ENCODE assay signal across 23 mouse cellular contexts in genomic region chr8:24214315-24214714, GRCm38 (mm10).
DNase-seq lines count a peak whose midpoint lies in the region; ATAC-seq and TF ChIP-seq lines count a peak whose summit lies in the region.
"Had no signal": no experiment of that assay in that cellular context is flagged by ENCODE, and none has a peak within 500 bp of the region (broad histone marks: within the 10 kb centered on the region; RNA-seq: fewer than 3 reads in every experiment).

No protein-coding gene starts in this region.

- H3K27me3 ChIP-seq in midbrain, embryonic 11.5 days (ENCODE audit: control insufficient read depth, insufficient read depth, low read length), result no peaks in the 10 kb centered on the region
- H3K27me3 ChIP-seq: embryonic facial prominence, embryonic 15.5 days; hindbrain, embryonic 15.5 days; intestine, embryonic 15.5 days; neural tube, embryonic 15.5 days had no signal

- DNase-seq in heart, adult 11 months, result peak; percentile 45
- no peak for DNase-seq in heart, postnatal 4 days
- DNase-seq in left cerebral cortex, adult 2 months (ENCODE audit: extremely low spot score in 1 of 2, low spot score in 2 of 2), result peak in 1 of 2 experiments; percentile 49
- DNase-seq in left cerebral cortex, adult 11 months (ENCODE audit: low spot score), result no peak
- DNase-seq in layer of hippocampus, adult 9-11 months, result peak; percentile 64
- peak; percentile 29 to 34 for DNase-seq in right cerebral cortex, postnatal 36 days (ENCODE audit: low spot score in 2 of 2)
- no peak for DNase-seq in midbrain, embryonic 11.5 days (ENCODE audit: low spot score, missing footprints)
- DNase-seq: adrenal gland, postnatal 25 days; cerebellum, adult 9-10 months; gastrocnemius, adult 2 months; kidney, adult 9 months; kidney, postnatal 14 days; thymus, postnatal 25 days had no signal

- no peaks in the 10 kb centered on the region for H3K9me3 ChIP-seq in midbrain, embryonic 11.5 days (ENCODE audit: control insufficient read depth, low read length)
- H3K9me3 ChIP-seq: embryonic facial prominence, embryonic 15.5 days; heart, embryonic 10.5 days; hindbrain, embryonic 15.5 days; intestine, embryonic 15.5 days; midbrain, embryonic 10.5 days; neural tube, embryonic 15.5 days had no signal

- 81% methylated on average over 4 of the region's 4 CpGs for WGBS in midbrain, embryonic 11.5 days

- H3K4me1 ChIP-seq in midbrain, embryonic 11.5 days (ENCODE audit: control insufficient read depth, insufficient read depth, low read length), result no peaks in the 10 kb centered on the region
- H3K4me1 ChIP-seq: embryonic facial prominence, embryonic 15.5 days; hindbrain, embryonic 15.5 days; intestine, embryonic 15.5 days; midbrain, embryonic 10.5 days had no signal

- H3K4me3 ChIP-seq in left cerebral cortex, adult 2 months, result no peak overlapping the region
- no peak overlapping the region for H3K4me3 ChIP-seq in midbrain, embryonic 11.5 days (ENCODE audit: low read depth, low read length)
- H3K4me3 ChIP-seq: embryonic facial prominence, embryonic 15.5 days; gastrocnemius, adult 2 months; heart, embryonic 10.5 days; hindbrain, embryonic 15.5 days; intestine, embryonic 15.5 days; midbrain, embryonic 10.5 days; neural tube, embryonic 15.5 days had no signal

- H3K36me3 ChIP-seq in midbrain, embryonic 11.5 days (ENCODE audit: control insufficient read depth, insufficient read depth, low read length), result no peaks in the 10 kb centered on the region
- H3K36me3 ChIP-seq: embryonic facial prominence, embryonic 15.5 days; heart, embryonic 10.5 days; hindbrain, embryonic 15.5 days; intestine, embryonic 15.5 days; midbrain, embryonic 10.5 days; neural tube, embryonic 15.5 days had no signal

- TF ChIP-seq CTCF in left cerebral cortex, adult 2 months (IDR thresholded peaks at IDR 0.05), result no peak

- no peak overlapping the region for H3K4me2 ChIP-seq in midbrain, embryonic 11.5 days
- H3K4me2 ChIP-seq: embryonic facial prominence, embryonic 15.5 days; hindbrain, embryonic 15.5 days; intestine, embryonic 15.5 days; neural tube, embryonic 15.5 days had no signal

- peak overlapping the region; percentile 83 for H3K27ac ChIP-seq in left cerebral cortex, adult 2 months
- H3K27ac ChIP-seq in midbrain, embryonic 11.5 days (ENCODE audit: low read depth, low read length), result no peak overlapping the region
- H3K27ac ChIP-seq: embryonic facial prominence, embryonic 15.5 days; gastrocnemius, adult 2 months; heart, embryonic 10.5 days; hindbrain, embryonic 15.5 days; intestine, embryonic 15.5 days; macrophage; midbrain, embryonic 10.5 days; neural tube, embryonic 15.5 days; stomach, postnatal 0 days had no signal

- ATAC-seq in midbrain, embryonic 11.5 days (ENCODE audit: low FRiP score), result no peak
- ATAC-seq: forebrain, embryonic 16.5 days; intestine, embryonic 15.5 days; lung, postnatal 0 days had no signal

- H3K9ac ChIP-seq in midbrain, embryonic 11.5 days (ENCODE audit: low read length), result no peak overlapping the region
- H3K9ac ChIP-seq: embryonic facial prominence, embryonic 15.5 days; hindbrain, embryonic 15.5 days; intestine, embryonic 15.5 days; neural tube, embryonic 15.5 days had no signal

- intact Hi-C loops in left cerebral cortex, adult 2 months (cut with DNase I), result loop anchor here (5.0 kb wide), 2 partner anchors 297 to 542 kb away; no protein-coding TSS in a partner anchor

Comparison
In these comparisons a context has a peak if more than half of its experiments do, and no peak if none do; other contexts are left out.
1. DNase-seq: peak in heart, adult 11 months (single experiment), layer of hippocampus, adult 9-11 months (single experiment) and right cerebral cortex, postnatal 36 days (2 of 2); none in heart, postnatal 4 days (single experiment), left cerebral cortex, adult 11 months (single experiment) and midbrain, embryonic 11.5 days (single experiment).